Mouse (Mus musculus): Measurements from ENCODE around the gene Pik3c2b. TPM values are rescaled to one million over a fixed set of nuclear protein-coding genes. Genes with fewer than 3 reads are reported as not detected.
"Not testable (repeated sequence)": the region's sequence is repeated elsewhere in the genome, so short reads cannot be mapped to it uniquely, and the experiment has no call there.

Gene Pik3c2b
- polyA plus RNA-seq, 1 experiment: 1.8 TPM

GRCm38 (mm10) chr1:133025051-133025795 lies 20.2 kb upstream of the Pik3c2b start:
- TF ChIP-seq MAX (IDR thresholded peaks at IDR 0.05; ENCODE audit: low read depth) (no peak), POLR2A (IDR thresholded peaks at IDR 0.05; ENCODE audit: insufficient read length, low read depth) (peak; percentile 56), E2F4 (IDR thresholded peaks at IDR 0.05; ENCODE audit: insufficient read depth) (no peak), POLR2AphosphoS2 (IDR thresholded peaks at IDR 0.05; ENCODE audit: insufficient read length, low read depth) (peak; percentile 55), CEBPB (IDR thresholded peaks at IDR 0.05; ENCODE audit: insufficient read depth, poor library complexity, severe bottlenecking) (0 out of 2 replicates have a peak, but pooled peaks have one; percentile 14)
- Histone ChIP-seq H3K36me3 (ENCODE audit: control insufficient read depth, insufficient read depth) (peaks cover 3% of the 10 kb centered on the region), H3K79me2 (ENCODE audit: control insufficient read depth, insufficient read depth) (peaks cover 47% of the 10 kb centered on the region), H3K4me2 (ENCODE audit: low read depth) (peak overlapping the region; percentile 53), H3ac (ENCODE audit: control insufficient read depth, insufficient read length) (peak overlapping the region; percentile 97), H3K27me3 (ENCODE audit: control insufficient read depth, insufficient read depth, insufficient read length) (no peaks in the 10 kb centered on the region), H3K4me3 (peak overlapping the region; percentile 82)

- Histone ChIP-seq H3K79me2 (ENCODE audit: control insufficient read depth, insufficient read depth) (peaks cover 41% of the 10 kb centered on the region), H3K4me3 (peak overlapping the region; percentile 82), H3ac (ENCODE audit: control insufficient read depth, insufficient read length) (peak overlapping the region; percentile 97), H3K4me2 (ENCODE audit: low read depth) (peak overlapping the region; percentile 53)
- not testable (repeated sequence) for H3K36me3 ChIP-seq (ENCODE audit: control insufficient read depth, insufficient read depth); H3K27me3 ChIP-seq (ENCODE audit: control insufficient read depth, insufficient read depth, insufficient read length)
Observed at GRCm38 (mm10) chr1:133025796-133026190, 19.7 kb upstream of the Pik3c2b start.

GRCm38 (mm10) chr1:133027126-133027525 lies 18.3 kb upstream of the Pik3c2b start:
- no peak overlapping the region for H3K4me2 ChIP-seq (ENCODE audit: low read depth)
- no peak overlapping the region for H3ac ChIP-seq (ENCODE audit: control insufficient read depth, insufficient read length)
- TF ChIP-seq POLR2AphosphoS2 (IDR thresholded peaks at IDR 0.05; ENCODE audit: insufficient read length, low read depth) (no peak), TCF12 (IDR thresholded peaks at IDR 0.05; ENCODE audit: insufficient read depth, poor library complexity, severe bottlenecking) (no peak), MAX (IDR thresholded peaks at IDR 0.05; ENCODE audit: low read depth) (no peak), USF1 (IDR thresholded peaks at IDR 0.05; ENCODE audit: low read depth) (no peak), CEBPB (IDR thresholded peaks at IDR 0.05; ENCODE audit: insufficient read depth, poor library complexity, severe bottlenecking) (no peak), SRF (IDR thresholded peaks at IDR 0.05; ENCODE audit: control insufficient read depth, insufficient read length, low read depth) (no peak), MYOD1 (IDR thresholded peaks at IDR 0.05; ENCODE audit: control insufficient read depth in 1 of 3, insufficient read length in 2 of 3, low read depth in 2 of 3) (no peak), MYOG (IDR thresholded peaks at IDR 0.05; ENCODE audit: control insufficient read depth in 1 of 3, insufficient read depth in 1 of 3, insufficient read length in 2 of 3, low read depth in 2 of 3) (no peak), POLR2A (IDR thresholded peaks at IDR 0.05; ENCODE audit: insufficient read length, low read depth) (no peak), TCF3 (IDR thresholded peaks at IDR 0.05; ENCODE audit: insufficient read length, low read depth) (no peak), REST (IDR thresholded peaks at IDR 0.05; ENCODE audit: insufficient read depth, insufficient read length) (no peak), E2F4 (IDR thresholded peaks at IDR 0.05; ENCODE audit: insufficient read depth) (no peak)
- H3K4me3 ChIP-seq: no peak overlapping the region
- no peaks in the 10 kb centered on the region for H3K27me3 ChIP-seq (ENCODE audit: control insufficient read depth, insufficient read depth, insufficient read length)
- H3K36me3 ChIP-seq (ENCODE audit: control insufficient read depth, insufficient read depth): peaks cover 3% of the 10 kb centered on the region
- peaks cover 28% of the 10 kb centered on the region for H3K79me2 ChIP-seq (ENCODE audit: control insufficient read depth, insufficient read depth)

GRCm38 (mm10) chr1:133027980-133028379 lies 17.5 kb upstream of the Pik3c2b start:
- H3K4me2 ChIP-seq (ENCODE audit: low read depth): no peak overlapping the region
- H3K27me3 ChIP-seq (ENCODE audit: control insufficient read depth, insufficient read depth, insufficient read length): no peaks in the 10 kb centered on the region
- H3ac ChIP-seq (ENCODE audit: control insufficient read depth, insufficient read length): no peak overlapping the region
- H3K36me3 ChIP-seq (ENCODE audit: control insufficient read depth, insufficient read depth): no peaks in the 10 kb centered on the region
- peaks cover 21% of the 10 kb centered on the region for H3K79me2 ChIP-seq (ENCODE audit: control insufficient read depth, insufficient read depth)
- TF ChIP-seq SRF (IDR thresholded peaks at IDR 0.05; ENCODE audit: control insufficient read depth, insufficient read length, low read depth) (no peak), USF1 (IDR thresholded peaks at IDR 0.05; ENCODE audit: low read depth) (no peak), POLR2A (IDR thresholded peaks at IDR 0.05; ENCODE audit: insufficient read length, low read depth) (no peak), MYOG (IDR thresholded peaks at IDR 0.05; ENCODE audit: control insufficient read depth in 1 of 3, insufficient read depth in 1 of 3, insufficient read length in 2 of 3, low read depth in 2 of 3) (no peak), E2F4 (IDR thresholded peaks at IDR 0.05; ENCODE audit: insufficient read depth) (no peak), MAX (IDR thresholded peaks at IDR 0.05; ENCODE audit: low read depth) (no peak), POLR2AphosphoS2 (IDR thresholded peaks at IDR 0.05; ENCODE audit: insufficient read length, low read depth) (no peak), TCF12 (IDR thresholded peaks at IDR 0.05; ENCODE audit: insufficient read depth, poor library complexity, severe bottlenecking) (no peak), REST (IDR thresholded peaks at IDR 0.05; ENCODE audit: insufficient read depth, insufficient read length) (no peak), CEBPB (IDR thresholded peaks at IDR 0.05; ENCODE audit: insufficient read depth, poor library complexity, severe bottlenecking) (no peak), TCF3 (IDR thresholded peaks at IDR 0.05; ENCODE audit: insufficient read length, low read depth) (no peak), MYOD1 (IDR thresholded peaks at IDR 0.05; ENCODE audit: control insufficient read depth in 1 of 3, insufficient read length in 2 of 3, low read depth in 2 of 3) (no peak)
- H3K4me3 ChIP-seq: no peak overlapping the region

- Histone ChIP-seq H3K36me3 (ENCODE audit: control insufficient read depth, insufficient read depth) (no peaks in the 10 kb centered on the region), H3ac (ENCODE audit: control insufficient read depth, insufficient read length) (no peak overlapping the region), H3K27me3 (ENCODE audit: control insufficient read depth, insufficient read depth, insufficient read length) (no peaks in the 10 kb centered on the region), H3K79me2 (ENCODE audit: control insufficient read depth, insufficient read depth) (peaks cover 3% of the 10 kb centered on the region), H3K4me2 (ENCODE audit: low read depth) (no peak overlapping the region), H3K4me3 (no peak overlapping the region)
- TF ChIP-seq MYOG (IDR thresholded peaks at IDR 0.05; ENCODE audit: control insufficient read depth in 1 of 3, insufficient read depth in 1 of 3, insufficient read length in 2 of 3, low read depth in 2 of 3): no peak
- no peak for TF ChIP-seq POLR2A (IDR thresholded peaks at IDR 0.05; ENCODE audit: insufficient read length, low read depth)
- TF ChIP-seq SRF (IDR thresholded peaks at IDR 0.05; ENCODE audit: control insufficient read depth, insufficient read length, low read depth): no peak
- TF ChIP-seq TCF3 (IDR thresholded peaks at IDR 0.05; ENCODE audit: insufficient read length, low read depth): no peak
- TF ChIP-seq REST (IDR thresholded peaks at IDR 0.05; ENCODE audit: insufficient read depth, insufficient read length): no peak
- TF ChIP-seq MYOD1 (IDR thresholded peaks at IDR 0.05; ENCODE audit: control insufficient read depth in 1 of 3, insufficient read length in 2 of 3, low read depth in 2 of 3): no peak
- TF ChIP-seq CEBPB (IDR thresholded peaks at IDR 0.05; ENCODE audit: insufficient read depth, poor library complexity, severe bottlenecking): no peak
- no peak for TF ChIP-seq POLR2AphosphoS2 (IDR thresholded peaks at IDR 0.05; ENCODE audit: insufficient read length, low read depth)
- TF ChIP-seq USF1 (IDR thresholded peaks at IDR 0.05; ENCODE audit: low read depth): no peak
- TF ChIP-seq TCF12 (IDR thresholded peaks at IDR 0.05; ENCODE audit: insufficient read depth, poor library complexity, severe bottlenecking): no peak
- no peak for TF ChIP-seq E2F4 (IDR thresholded peaks at IDR 0.05; ENCODE audit: insufficient read depth)
- TF ChIP-seq MAX (IDR thresholded peaks at IDR 0.05; ENCODE audit: low read depth): no peak
Observed at GRCm38 (mm10) chr1:133029744-133030143, 15.7 kb upstream of the Pik3c2b start.

All from myocyte (in vitro differentiated cells).